Mouse (Mus musculus): Measurements from ENCODE around the gene Tomm20. TPM values are rescaled to one million over a fixed set of nuclear protein-coding genes. Genes with fewer than 3 reads are reported as not detected.

The Tomm20 gene
- polyA plus RNA-seq, 1 experiment from 2014 or later, result 208 TPM

- Histone ChIP-seq H3K9ac (no peak overlapping the region), H3K4me2 (no peak overlapping the region), H3K4me3 (no peak overlapping the region), H3K27me3 (no peaks in the 10 kb centered on the region), H3K4me1 (peaks cover 4% of the 10 kb centered on the region), H3K9me3 (no peaks in the 10 kb centered on the region), H3K27ac (no peak overlapping the region), H3K36me3 (peaks cover 49% of the 10 kb centered on the region)
- no peak for ATAC-seq (ENCODE audit: borderline replicate concordance, extremely low read depth, low FRiP score, low TSS enrichment)
- WGBS, result 67% methylated on average over 2 of the region's 2 CpGs
These were observed 3.9 kb upstream of the Tomm20 start for GRCm38 (mm10) chr8:126949527-126949926.

DNA sequence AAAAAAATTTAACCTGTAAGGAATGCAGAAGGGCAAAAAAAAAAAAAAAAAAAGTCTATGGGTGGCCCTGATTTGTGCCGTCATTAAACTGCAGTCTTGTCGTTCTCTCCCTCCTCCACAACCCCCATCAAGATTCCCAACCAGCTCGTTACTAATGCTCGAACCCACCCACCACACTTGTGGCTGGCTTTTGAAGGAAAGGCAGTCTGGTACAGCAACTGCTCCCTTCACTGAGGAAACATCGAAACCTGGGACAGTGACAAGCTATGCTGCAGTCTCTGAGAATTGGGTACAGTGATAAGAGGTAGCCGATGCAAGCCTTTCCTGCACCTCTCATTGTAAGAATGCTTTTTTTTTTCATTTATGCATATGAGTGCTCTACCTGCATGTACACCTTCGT lies 800 bp upstream of the Tomm20 start:
- 73% methylated on average over 7 of the region's 7 CpGs for whole genome bisulfite sequencing
- no peak overlapping the region for H3K27ac ChIP-seq
- no peak overlapping the region for H3K9ac ChIP-seq
- no peaks in the 10 kb centered on the region for H3K9me3 ChIP-seq
- no peaks in the 10 kb centered on the region for H3K27me3 ChIP-seq
- no peak for ATAC-seq (ENCODE audit: borderline replicate concordance, extremely low read depth, low FRiP score, low TSS enrichment)
- H3K4me3 ChIP-seq, result peak overlapping the region; percentile 76; the same call in 1 of the 2 replicates
- H3K36me3 ChIP-seq, result peaks cover 29% of the 10 kb centered on the region
- peaks cover 22% of the 10 kb centered on the region for H3K4me1 ChIP-seq
- H3K4me2 ChIP-seq, result peak overlapping the region; percentile 69; the same call in 1 of the 2 replicates

DNA sequence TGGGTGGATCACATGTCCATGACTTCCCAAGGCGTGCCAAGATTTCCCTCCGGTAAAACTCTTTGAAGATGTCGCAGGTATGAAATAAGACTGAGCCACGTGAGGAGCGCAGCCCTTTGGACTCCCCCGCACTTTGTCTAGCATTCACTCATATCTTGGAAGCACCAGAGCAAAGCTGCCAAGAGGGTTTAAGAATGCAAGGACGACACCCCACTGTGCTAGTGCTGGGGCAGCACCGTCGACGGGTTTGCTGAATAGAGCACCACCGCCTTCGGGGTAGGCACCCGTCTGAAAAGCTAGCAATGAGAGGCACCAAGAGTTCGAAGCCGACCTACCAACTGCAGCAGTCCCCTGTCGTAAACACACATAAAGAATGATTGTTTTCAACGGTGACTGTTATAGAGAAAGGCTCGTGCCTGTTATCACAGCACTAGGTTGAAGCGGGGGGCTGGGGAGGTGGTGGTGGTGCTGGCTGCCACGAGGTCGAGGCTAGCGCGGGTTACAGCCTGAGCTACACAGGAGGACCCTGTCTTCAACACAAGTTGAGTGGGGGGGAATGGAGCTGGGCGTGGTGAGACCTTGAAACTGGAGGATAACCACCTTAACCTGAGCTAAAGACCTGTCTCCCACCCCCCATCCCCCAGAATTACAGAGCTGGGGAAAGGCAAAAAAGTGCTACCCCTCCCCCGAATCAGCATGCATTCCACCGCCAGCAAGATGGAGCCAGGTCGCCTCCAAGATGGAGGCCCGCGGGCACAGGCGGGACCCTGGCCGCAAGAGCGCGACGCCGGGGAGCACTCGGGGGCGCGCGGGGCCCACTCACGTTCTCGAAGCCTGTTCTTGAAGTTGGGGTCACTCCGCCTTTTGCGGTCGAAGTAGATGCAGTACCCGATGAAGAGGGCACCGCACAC lies 608 bp downstream of the Tomm20 start:
- Histone ChIP-seq H3K4me3 (peak overlapping the region; percentile 76), H3K9ac (peak overlapping the region; percentile 81), H3K4me2 (peak overlapping the region; percentile 66), H3K9me3 (no peaks in the 10 kb centered on the region), H3K4me1 (peaks cover 22% of the 10 kb centered on the region), H3K27ac (peak overlapping the region; percentile 88), H3K27me3 (no peaks in the 10 kb centered on the region), H3K36me3 (peaks cover 19% of the 10 kb centered on the region)
- 1% methylated on average over 46 of the region's 46 CpGs for WGBS
- ATAC-seq (ENCODE audit: borderline replicate concordance, extremely low read depth, low FRiP score, low TSS enrichment), result peak; percentile 76

GRCm38 (mm10) chr8:126943565-126943964 lies 2.1 kb downstream of the Tomm20 start:
- Histone ChIP-seq H3K9ac (no peak overlapping the region), H3K9me3 (no peaks in the 10 kb centered on the region), H3K4me2 (peak overlapping the region; percentile 66), H3K4me1 (peaks cover 22% of the 10 kb centered on the region), H3K27ac (no peak overlapping the region), H3K36me3 (peaks cover 22% of the 10 kb centered on the region; the same call in 1 of the 2 replicates), H3K27me3 (no peaks in the 10 kb centered on the region), H3K4me3 (peak overlapping the region; percentile 76)
- ATAC-seq (ENCODE audit: borderline replicate concordance, extremely low read depth, low FRiP score, low TSS enrichment), result no peak
- WGBS, result 87% methylated on average over 7 of the region's 7 CpGs

GRCm38 (mm10) chr8:126937337-126937736 lies 8.3 kb downstream of the Tomm20 start:
- Histone ChIP-seq H3K9me3 (no peaks in the 10 kb centered on the region), H3K9ac (no peak overlapping the region), H3K36me3 (peaks cover 71% of the 10 kb centered on the region), H3K4me3 (no peak overlapping the region), H3K27ac (no peak overlapping the region), H3K4me1 (0 out of 2 replicates have a peak, but pooled peaks cover 9% of the 10 kb centered on the region), H3K4me2 (no peak overlapping the region), H3K27me3 (no peaks in the 10 kb centered on the region)
- WGBS, result 83% methylated on average over 3 of the region's 3 CpGs
- no peak for ATAC-seq (ENCODE audit: borderline replicate concordance, extremely low read depth, low FRiP score, low TSS enrichment)

DNA sequence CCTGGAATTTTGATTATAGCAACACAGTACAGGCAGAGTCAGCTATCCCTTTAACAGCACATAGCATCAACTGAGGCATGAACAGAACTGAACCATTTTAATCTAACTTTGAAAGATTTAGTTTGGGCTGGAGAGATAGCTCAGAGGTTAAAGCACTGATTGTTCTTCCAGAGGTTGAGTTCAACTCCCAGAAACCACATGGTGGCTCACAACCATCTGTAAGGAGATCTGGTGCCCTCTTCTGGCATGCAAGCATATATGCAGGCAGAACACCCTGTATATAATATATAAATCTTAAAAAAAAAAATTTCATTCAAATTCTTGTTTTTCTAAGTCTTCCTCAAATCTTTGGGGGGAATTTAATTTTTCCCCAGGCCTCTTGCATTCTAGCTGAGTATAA lies 9.7 kb downstream of the Tomm20 start:
- Histone ChIP-seq H3K36me3 (peaks cover 84% of the 10 kb centered on the region), H3K27me3 (no peaks in the 10 kb centered on the region), H3K4me1 (no peaks in the 10 kb centered on the region), H3K4me2 (no peak overlapping the region), H3K9ac (no peak overlapping the region), H3K27ac (no peak overlapping the region), H3K9me3 (no peaks in the 10 kb centered on the region), H3K4me3 (no peak overlapping the region)
- ATAC-seq (ENCODE audit: borderline replicate concordance, extremely low read depth, low FRiP score, low TSS enrichment), result no peak

DNA sequence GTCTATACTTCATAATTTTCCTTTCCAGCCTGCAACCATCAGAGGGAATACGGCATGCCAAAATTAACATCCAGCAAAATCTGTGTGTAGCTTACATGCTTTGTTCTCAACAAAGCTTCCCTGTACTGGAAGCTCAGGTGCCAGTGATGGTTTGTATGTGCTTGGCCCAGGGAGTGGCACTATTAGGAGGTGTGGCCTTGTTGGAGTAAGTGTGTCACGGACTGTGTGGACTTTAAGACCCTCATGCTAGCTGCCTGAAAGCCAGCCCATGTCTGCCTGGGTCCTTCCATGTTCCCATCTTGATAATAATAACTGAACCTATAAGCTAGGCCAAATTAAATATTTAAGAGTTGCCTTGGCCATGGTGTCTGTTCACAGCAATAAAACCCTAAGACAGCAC lies 10.3 kb downstream of the Tomm20 start:
- WGBS, result 86% methylated on average over 2 of the region's 2 CpGs
- Histone ChIP-seq H3K4me3 (no peak overlapping the region), H3K4me1 (no peaks in the 10 kb centered on the region), H3K27me3 (no peaks in the 10 kb centered on the region), H3K9ac (no peak overlapping the region), H3K27ac (no peak overlapping the region), H3K4me2 (no peak overlapping the region), H3K36me3 (peaks cover 88% of the 10 kb centered on the region), H3K9me3 (no peaks in the 10 kb centered on the region)
- no peak for ATAC-seq (ENCODE audit: borderline replicate concordance, extremely low read depth, low FRiP score, low TSS enrichment)

DNA sequence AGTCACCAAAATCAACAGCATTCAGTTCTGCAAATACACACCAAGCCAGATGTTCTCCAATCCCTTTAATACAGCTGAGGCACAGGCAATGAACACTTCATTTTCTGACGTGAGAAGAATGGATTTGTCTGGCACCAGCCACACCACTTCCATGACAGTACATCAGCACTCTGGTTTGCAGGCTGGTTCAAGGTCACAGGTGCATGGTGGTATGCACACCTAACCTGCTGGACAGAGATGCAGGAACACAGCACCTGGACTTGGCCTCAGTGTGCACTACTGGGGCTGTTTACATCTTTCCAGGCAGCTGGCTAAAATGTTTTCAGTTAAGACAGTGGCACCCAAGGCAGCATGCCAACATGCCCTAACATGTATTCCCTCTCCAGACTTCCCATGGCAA lies 13.0 kb downstream of the Tomm20 start:
- WGBS, result 65% methylated on average over 1 of the region's 1 CpGs
- ATAC-seq (ENCODE audit: borderline replicate concordance, extremely low read depth, low FRiP score, low TSS enrichment), result no peak
- no peak overlapping the region for H3K9ac ChIP-seq
- H3K4me2 ChIP-seq, result no peak overlapping the region
- no peaks in the 10 kb centered on the region for H3K27me3 ChIP-seq
- H3K36me3 ChIP-seq, result peaks cover 65% of the 10 kb centered on the region
- H3K4me3 ChIP-seq, result no peak overlapping the region
- H3K9me3 ChIP-seq, result no peaks in the 10 kb centered on the region
- H3K27ac ChIP-seq, result no peak overlapping the region
- no peaks in the 10 kb centered on the region for H3K4me1 ChIP-seq

DNA sequence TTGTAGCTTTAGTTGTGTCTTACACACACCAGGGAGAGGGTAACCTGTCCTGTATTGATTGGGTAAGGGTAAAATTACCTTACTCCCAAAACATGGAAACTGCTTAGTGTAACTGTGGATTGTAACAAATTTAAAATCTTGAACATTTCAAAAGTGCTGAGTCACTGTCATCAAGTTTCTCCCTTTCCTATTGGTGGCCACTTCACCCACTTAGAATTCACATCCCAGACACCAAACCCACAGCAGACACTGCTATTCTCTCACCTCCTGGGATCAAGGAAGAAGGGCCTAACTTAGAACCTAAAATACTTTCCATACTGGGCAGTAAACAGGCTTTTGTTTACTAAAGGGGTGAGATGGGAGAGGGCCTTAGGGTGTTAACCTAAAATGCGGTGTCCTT lies 13.4 kb downstream of the Tomm20 start:
- ATAC-seq (ENCODE audit: borderline replicate concordance, extremely low read depth, low FRiP score, low TSS enrichment), result no peak

GRCm38 (mm10) chr8:126931720-126932119 lies 13.9 kb downstream of the Tomm20 start:
- H3K4me3 ChIP-seq, result no peak overlapping the region
- 20% methylated on average over 2 of the region's 2 CpGs for WGBS
- H3K36me3 ChIP-seq, result peaks cover 57% of the 10 kb centered on the region
- ATAC-seq (ENCODE audit: borderline replicate concordance, extremely low read depth, low FRiP score, low TSS enrichment), result no peak
- H3K9ac ChIP-seq, result no peak overlapping the region
- no peaks in the 10 kb centered on the region for H3K4me1 ChIP-seq
- H3K9me3 ChIP-seq, result no peaks in the 10 kb centered on the region
- H3K4me2 ChIP-seq, result no peak overlapping the region
- no peaks in the 10 kb centered on the region for H3K27me3 ChIP-seq
- H3K27ac ChIP-seq, result no peak overlapping the region

More for the DNA sequence above, 13.4 kb downstream of the Tomm20 start:
- Histone ChIP-seq H3K9me3 (no peaks in the 10 kb centered on the region), H3K4me2 (no peak overlapping the region), H3K36me3 (peaks cover 62% of the 10 kb centered on the region), H3K4me3 (no peak overlapping the region), H3K27ac (no peak overlapping the region), H3K27me3 (no peaks in the 10 kb centered on the region), H3K4me1 (no peaks in the 10 kb centered on the region), H3K9ac (no peak overlapping the region)
- 71% methylated on average over 1 of the region's 1 CpGs for WGBS

GRCm38 (mm10) chr8:126929607-126930161 lies 16.0 kb downstream of the Tomm20 start:
- no peak overlapping the region for H3K4me3 ChIP-seq
- peaks cover 39% of the 10 kb centered on the region for H3K36me3 ChIP-seq
- H3K9ac ChIP-seq, result no peak overlapping the region
- H3K9me3 ChIP-seq, result no peaks in the 10 kb centered on the region
- no peaks in the 10 kb centered on the region for H3K4me1 ChIP-seq
- WGBS, result 71% methylated on average over 3 of the region's 3 CpGs
- ATAC-seq (ENCODE audit: borderline replicate concordance, extremely low read depth, low FRiP score, low TSS enrichment), result no peak
- no peak overlapping the region for H3K4me2 ChIP-seq
- H3K27me3 ChIP-seq, result no peaks in the 10 kb centered on the region
- H3K27ac ChIP-seq, result no peak overlapping the region

DNA sequence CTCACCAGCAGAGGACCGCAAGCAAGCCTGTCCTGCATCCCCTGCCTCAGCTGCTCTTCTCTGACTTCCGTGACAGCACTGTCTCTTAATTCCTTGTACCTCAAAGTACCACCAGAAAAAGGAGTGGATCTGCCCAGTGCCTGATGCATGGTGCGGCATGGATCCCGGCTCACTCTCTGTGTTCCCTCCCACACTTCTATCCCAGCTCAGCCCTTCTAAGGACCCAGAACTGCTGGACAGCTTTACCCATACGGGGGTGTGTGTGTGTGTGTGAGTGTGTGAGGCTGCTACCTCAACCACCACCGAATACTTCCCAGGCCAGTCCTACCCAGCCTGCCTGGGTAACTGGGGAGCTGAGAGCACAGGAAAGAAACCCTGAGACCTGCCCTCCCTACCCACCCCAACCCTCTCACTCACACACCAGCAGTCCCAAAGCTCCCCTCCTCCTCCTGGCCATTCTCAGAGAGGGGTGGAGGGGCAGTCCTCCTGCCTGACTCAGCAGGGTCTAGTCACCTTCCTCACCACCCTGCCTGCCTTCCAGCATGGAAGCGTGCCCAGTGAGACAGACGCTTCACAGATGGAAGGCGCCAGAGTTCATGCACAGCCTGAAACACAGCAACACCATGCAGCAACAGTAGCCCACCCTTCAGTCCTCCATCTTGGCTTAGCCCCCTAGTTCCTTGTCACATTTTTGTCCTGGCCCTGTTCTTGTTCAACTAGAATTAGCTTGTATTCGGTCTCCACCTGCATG lies 16.7 kb downstream of the Tomm20 start:
- no peak for ATAC-seq (ENCODE audit: borderline replicate concordance, extremely low read depth, low FRiP score, low TSS enrichment)

More for the DNA sequence above, 16.7 kb downstream of the Tomm20 start:
- peaks cover 35% of the 10 kb centered on the region for H3K36me3 ChIP-seq
- H3K4me3 ChIP-seq, result no peak overlapping the region
- no peak overlapping the region for H3K27ac ChIP-seq
- H3K27me3 ChIP-seq, result no peaks in the 10 kb centered on the region
- no peak overlapping the region for H3K4me2 ChIP-seq
- 84% methylated on average over 10 of the region's 10 CpGs for WGBS
- H3K4me1 ChIP-seq, result no peaks in the 10 kb centered on the region
- H3K9ac ChIP-seq, result no peak overlapping the region
- no peaks in the 10 kb centered on the region for H3K9me3 ChIP-seq
